Mouse (Mus musculus) myocyte (in vitro differentiated cells): Measurements from ENCODE around the gene Lipe.

Source experiments
- MAX ChIP-seq: IDR thresholded peaks from one replicate; pipeline ENCODE4 v1.6.1; 2011; ENCODE audit warnings: low read depth, mild to moderate bottlenecking, control low read depth
- POLR2A ChIP-seq: IDR thresholded peaks from one replicate; pipeline ENCODE4 v1.6.1; 2011; ENCODE audit warnings: low read depth, mild to moderate bottlenecking, control low read depth, moderate library complexity; ENCODE audit not compliant: insufficient read length
- POLR2AphosphoS2 ChIP-seq: IDR thresholded peaks from one replicate; pipeline ENCODE4 v1.6.1; 2011; ENCODE audit warnings: low read depth, control low read depth; ENCODE audit not compliant: insufficient read length
- TCF12 ChIP-seq: IDR thresholded peaks from one replicate; pipeline ENCODE4 v1.6.1; 2011; ENCODE audit warnings: mild to moderate bottlenecking, control low read depth; ENCODE audit not compliant: poor library complexity, insufficient read depth, severe bottlenecking
- TCF3 ChIP-seq: IDR thresholded peaks from one replicate; pipeline ENCODE4 v1.6.1; 2011; ENCODE audit warnings: low read depth, control low read depth; ENCODE audit not compliant: insufficient read length
- USF1 ChIP-seq: IDR thresholded peaks from one replicate; pipeline ENCODE4 v1.6.1; 2011; ENCODE audit warnings: low read depth, mild to moderate bottlenecking, control low read depth, moderate library complexity

GRCm38 (mm10) chr7:25369058-25369749 lies 29.3 kb downstream of the Lipe start, which contains the start of gene Cnfn:
- TF ChIP-seq POLR2AphosphoS2, result no peak
- no peak for TF ChIP-seq POLR2A
- TF ChIP-seq MAX, result no peak
- TF ChIP-seq TCF12, result no peak
- TF ChIP-seq USF1, result no peak
- TF ChIP-seq TCF3, result no peak
